Mouse (Mus musculus): ENCODE measurements around the gene Hif3a.

DNA sequence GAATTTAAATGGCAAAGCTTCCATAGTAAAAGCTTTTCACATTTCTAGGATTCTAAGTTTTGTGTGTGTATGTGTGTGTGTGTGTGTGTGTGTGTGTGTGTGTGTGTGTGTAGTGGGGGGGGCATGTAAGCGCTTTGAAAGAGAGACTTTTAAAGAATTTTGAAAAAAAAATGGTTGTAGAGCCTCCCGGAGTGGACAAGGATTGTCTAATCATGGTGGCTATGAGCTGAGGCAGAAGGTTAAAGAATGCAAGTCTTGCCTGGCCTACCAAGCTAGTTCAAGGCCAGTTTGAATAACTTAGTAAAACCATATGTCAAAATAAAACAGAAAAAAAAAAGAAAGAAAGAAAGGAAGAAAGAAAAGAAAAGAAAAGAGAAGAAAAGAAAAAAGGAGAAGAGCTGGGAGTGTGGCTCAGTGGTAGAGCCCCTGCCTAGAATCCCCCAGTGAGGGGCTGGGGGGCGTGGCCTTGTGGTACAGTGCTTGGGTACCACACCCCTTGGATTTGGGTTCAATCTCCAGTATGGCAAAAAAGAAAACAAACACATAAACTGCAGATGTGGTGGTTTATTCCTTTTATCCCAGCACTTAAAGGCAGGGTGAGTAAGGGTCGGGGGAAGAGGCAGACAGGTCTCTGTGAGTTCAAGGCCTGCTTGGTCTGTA is 6.8 kb downstream of the Hif3a start:
- TF ChIP-seq MAX (IDR thresholded peaks at IDR 0.05), result no peak
- TF ChIP-seq CTCF (IDR thresholded peaks at IDR 0.05; ENCODE audit: control insufficient read depth, insufficient read depth, insufficient read length), result no peak
